Mouse (Mus musculus): ENCODE results near the gene Dcaf10. TPM values are rescaled to one million over a fixed set of nuclear protein-coding genes. Genes with fewer than 3 reads are reported as not detected.

Dcaf10 gene
- polyA plus RNA-seq, 1 experiment from 2014 or later: 6.1 TPM

DNA sequence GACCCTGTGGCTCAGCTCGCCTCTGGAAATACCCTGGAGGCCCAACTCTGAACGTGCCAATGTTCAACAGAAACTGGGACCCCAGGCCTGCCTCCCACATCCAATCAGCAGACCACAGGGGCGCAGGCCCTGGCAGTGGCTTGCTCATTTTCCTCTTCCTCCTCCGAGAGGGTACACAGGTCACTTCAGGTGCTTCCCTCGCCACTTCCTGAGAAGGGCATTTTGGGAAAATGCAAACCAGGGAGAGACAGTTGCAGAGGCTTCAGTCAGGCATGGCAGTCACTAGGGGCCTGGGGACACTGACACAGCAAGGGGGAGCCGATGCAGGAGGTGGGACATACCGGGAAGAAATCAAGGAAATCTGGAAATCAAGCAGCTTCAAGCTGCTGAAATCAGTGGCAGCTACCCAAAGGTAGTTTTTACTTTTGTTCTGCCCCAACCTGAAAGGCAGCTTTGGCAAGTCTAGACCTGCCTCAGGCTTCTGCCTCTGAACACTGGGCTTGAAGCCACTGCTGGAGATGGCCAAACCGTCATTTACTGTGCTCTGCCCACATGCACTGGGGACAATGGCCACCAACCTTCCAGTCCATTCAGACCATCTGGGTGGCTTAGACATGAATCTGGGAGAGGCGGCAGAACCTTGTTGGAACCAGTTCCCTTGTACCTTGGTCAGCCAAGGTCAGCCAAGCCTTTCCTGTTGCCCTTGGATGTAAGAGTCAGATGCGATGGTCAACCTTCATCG is 79.8 kb downstream of the Dcaf10 start:
- Histone ChIP-seq H3K9me3 (replicated peaks) (no peaks in the 10 kb centered on the region), H3K27ac (no peak overlapping the region), H3K4me2 (no peak overlapping the region), H3K4me1 (replicated peaks) (peaks cover 18% of the 10 kb centered on the region), H3K4me3 (replicated peaks) (no peak overlapping the region), H3K9ac (no peak overlapping the region), H3K36me3 (peaks cover 21% of the 10 kb centered on the region), H3K27me3 (peaks cover 3% of the 10 kb centered on the region; the same call in 1 of the 2 replicates)
- DNase-seq (no peak), ATAC-seq (ENCODE audit: low read depth) (no peak)
- WGBS (ENCODE audit: insufficient replicate concordance): 76% methylated on average over 11 of the region's 11 CpGs

DNA sequence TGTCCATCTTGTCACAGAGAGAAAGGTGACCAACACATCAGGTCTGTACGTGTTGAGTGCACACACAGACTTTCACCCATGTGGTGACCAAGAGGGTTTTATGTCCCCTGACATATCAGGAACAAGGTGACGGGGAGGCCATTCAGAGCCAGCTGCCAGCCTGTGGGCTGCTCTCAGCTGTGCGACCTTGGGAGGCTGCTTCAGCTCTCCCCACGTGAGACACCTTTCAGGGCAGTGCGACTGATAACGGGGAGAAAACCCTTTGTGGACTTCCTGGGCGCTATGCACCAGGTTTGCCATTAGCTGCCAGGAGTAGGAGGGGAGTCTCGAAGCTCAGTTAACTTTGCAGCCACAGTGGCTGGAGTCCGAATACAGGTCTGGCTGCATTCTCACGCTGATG is 80.7 kb downstream of the Dcaf10 start:
- peaks cover 18% of the 10 kb centered on the region for H3K4me1 ChIP-seq (replicated peaks)

GRCm38 (mm10) chr4:45423406-45423805 is 81.5 kb downstream of the Dcaf10 start:
- peak; percentile 18; the same call in 1 of the 2 replicates for ATAC-seq (ENCODE audit: low read depth)
- H3K9me3 ChIP-seq (replicated peaks): no peaks in the 10 kb centered on the region

More for the DNA sequence above, 80.7 kb downstream of the Dcaf10 start:
- H3K9me3 ChIP-seq (replicated peaks): no peaks in the 10 kb centered on the region
- WGBS (ENCODE audit: insufficient replicate concordance): 76% methylated on average over 10 of the region's 10 CpGs
- H3K4me2 ChIP-seq: no peak overlapping the region
- H3K27me3 ChIP-seq: no peaks in the 10 kb centered on the region
- H3K9ac ChIP-seq: no peak overlapping the region
- ATAC-seq (ENCODE audit: low read depth): no peak
- H3K36me3 ChIP-seq: peaks cover 22% of the 10 kb centered on the region
- no peak overlapping the region for H3K4me3 ChIP-seq (replicated peaks)
- DNase-seq: no peak
- H3K27ac ChIP-seq: no peak overlapping the region

DNA sequence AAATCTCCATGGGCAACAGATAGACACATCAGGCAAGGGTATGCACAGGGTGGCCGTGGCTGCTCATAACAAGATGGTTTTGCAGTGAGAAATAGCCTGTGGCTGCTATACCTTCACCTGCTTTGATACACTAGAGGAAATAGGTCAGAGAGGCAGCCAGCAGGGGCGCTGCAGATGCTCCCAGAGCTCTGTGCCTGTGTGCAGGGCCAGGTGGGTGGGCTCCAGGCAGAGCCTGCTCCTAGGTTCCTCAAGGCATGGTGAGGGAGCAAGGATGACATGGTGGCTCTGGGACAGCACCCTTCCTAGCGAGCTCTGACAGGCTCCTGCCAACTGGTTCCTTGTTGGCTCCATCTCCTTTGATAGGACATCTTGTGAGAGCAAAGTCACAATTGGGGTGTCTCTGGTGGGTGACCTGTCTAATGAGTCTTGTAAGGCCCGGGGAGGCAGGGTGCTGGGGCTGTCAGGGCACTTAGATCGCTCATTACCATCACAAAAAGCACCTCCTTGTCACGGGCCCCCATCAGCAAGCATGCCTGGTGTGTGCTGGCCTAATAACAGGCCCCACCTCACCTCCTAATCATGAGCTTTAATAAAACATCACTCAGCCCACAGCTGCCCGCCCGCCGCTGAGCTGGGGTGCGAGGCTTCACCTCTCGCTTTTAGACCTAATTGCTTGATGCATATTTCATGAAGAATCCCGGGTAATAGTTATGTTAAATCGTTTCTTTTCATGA is 85.0 kb downstream of the Dcaf10 start:
- no peak overlapping the region for H3K9ac ChIP-seq
- ATAC-seq (ENCODE audit: low read depth) (no peak), DNase-seq (no peak)
- no peak overlapping the region for H3K4me3 ChIP-seq (replicated peaks)
- H3K27me3 ChIP-seq: no peaks in the 10 kb centered on the region
- peaks cover 9% of the 10 kb centered on the region for H3K4me1 ChIP-seq (replicated peaks)
- H3K36me3 ChIP-seq: peaks cover 22% of the 10 kb centered on the region
- H3K27ac ChIP-seq: no peak overlapping the region
- H3K9me3 ChIP-seq (replicated peaks): no peaks in the 10 kb centered on the region
- no peak overlapping the region for H3K4me2 ChIP-seq
- WGBS (ENCODE audit: insufficient replicate concordance): 68% methylated on average over 13 of the region's 13 CpGs

More at GRCm38 (mm10) chr4:45423406-45423805, 81.5 kb downstream of the Dcaf10 start:
- no peak for DNase-seq
- peaks cover 22% of the 10 kb centered on the region for H3K36me3 ChIP-seq
- H3K4me3 ChIP-seq (replicated peaks): no peak overlapping the region
- WGBS (ENCODE audit: insufficient replicate concordance): 44% methylated on average over 8 of the region's 8 CpGs
- no peak overlapping the region for H3K4me2 ChIP-seq
- no peak overlapping the region for H3K27ac ChIP-seq
- no peak overlapping the region for H3K9ac ChIP-seq
- no peaks in the 10 kb centered on the region for H3K27me3 ChIP-seq
- H3K4me1 ChIP-seq (replicated peaks): peaks cover 18% of the 10 kb centered on the region

Small RNAs within 50 kb of the gene (microRNA-seq; reads per million reads assigned to microRNA genes)
- gene Gm25692: not detected

Other genes with a start within 250 kb of the Dcaf10 start
- gene Tomm5, start 234.0 kb upstream of the Dcaf10 start, polyA plus RNA-seq (2015; fragmentation: Nextera tagmentation; extraction: Ambion mirVana): 259 and 263 TPM in 2 replicates
- gene Frmpd1, start 157.2 kb upstream of the Dcaf10 start, polyA plus RNA-seq (2015; fragmentation: Nextera tagmentation; extraction: Ambion mirVana): 0.22 and 0.28 TPM in 2 replicates
- 6.0 and 7.3 TPM in 2 replicates for gene Trmt10b, start 45.0 kb upstream of the Dcaf10 start, polyA plus RNA-seq (2015; fragmentation: Nextera tagmentation; extraction: Ambion mirVana)
- 80.1 and 96.0 TPM in 2 replicates for gene Exosc3, start 631 bp downstream of the Dcaf10 start, polyA plus RNA-seq (2015; fragmentation: Nextera tagmentation; extraction: Ambion mirVana)
- 64.9 and 72.5 TPM in 2 replicates for gene Slc25a51, start 66.7 kb downstream of the Dcaf10 start, polyA plus RNA-seq (2015; fragmentation: Nextera tagmentation; extraction: Ambion mirVana)
- gene Shb, start 190.4 kb downstream of the Dcaf10 start, polyA plus RNA-seq (2015; fragmentation: Nextera tagmentation; extraction: Ambion mirVana): 2.3 and 3.0 TPM in 2 replicates